Mouse (Mus musculus) intestine, postnatal 0 days (tissue): ENCODE data around the gene Pnrc2. TPM values are rescaled to one million over a fixed set of nuclear protein-coding genes. Genes with fewer than 3 reads are reported as not detected.

Experiments
- ATAC-seq: fragments of 200-750 bp; cut with Nextera tagmentation; 2 replicates; pipeline ENCODE4 v1.8.0; 2017; ENCODE audit warnings: mild to moderate bottlenecking, moderate TSS enrichment, moderate library complexity
- H3K27ac ChIP-seq: fragments of 300-500 bp; sonication (generic); 2 replicates; pipeline ENCODE4 v1.5.1; 2014; ENCODE audit warnings: mild to moderate bottlenecking, low read depth, low read length, moderate library complexity
- H3K27me3 ChIP-seq: fragments of 300-500 bp; sonication (generic); replicated peaks from 2 replicates; pipeline ENCODE4 v1.6.1; 2014; ENCODE audit warnings: low read length, mixed read lengths; ENCODE audit not compliant: control insufficient read depth, insufficient read depth
- H3K36me3 ChIP-seq: fragments of 300-500 bp; sonication (generic); 2 replicates; pipeline ENCODE4 v1.6.1; 2014; ENCODE audit warnings: mild to moderate bottlenecking, moderate library complexity; ENCODE audit not compliant: control insufficient read depth, insufficient read depth
- H3K4me1 ChIP-seq: fragments of 300-500 bp; sonication (generic); replicated peaks from 2 replicates; pipeline ENCODE4 v1.6.1; 2014; ENCODE audit warnings: antibody characterized with exemption, low read length, mixed read lengths; ENCODE audit not compliant: control insufficient read depth, insufficient read depth
- H3K4me2 ChIP-seq: fragments of 300-500 bp; sonication (generic); replicated peaks from 2 replicates; pipeline ENCODE4 v1.6.1; 2014; ENCODE audit warnings: low read depth, mild to moderate bottlenecking, moderate library complexity
- H3K4me3 ChIP-seq: fragments of 300-500 bp; sonication (generic); 2 replicates; pipeline ENCODE4 v1.5.1; 2014; ENCODE audit warnings: low read depth, low read length
- H3K9ac ChIP-seq: fragments of 300-500 bp; sonication (generic); 2 replicates; pipeline ENCODE4 v1.6.1; 2014; ENCODE audit warnings: mild to moderate bottlenecking, low read depth, low read length
- H3K9me3 ChIP-seq: fragments of 300-500 bp; sonication (generic); 2 replicates; pipeline ENCODE4 v1.6.1; 2016; ENCODE audit warnings: mixed run types; ENCODE audit not compliant: control insufficient read depth
- CTCF ChIP-seq: sonication (generic); IDR thresholded peaks from 2 replicates; pipeline ENCODE4 v1.5.1; 2016; ENCODE audit warnings: low read depth, mild to moderate bottlenecking, control low read depth, antibody characterized with exemption, moderate library complexity
- WGBS: fragments of 180-500 bp; shearing (Covaris S2); extraction: QIAGEN DNeasy Blood & Tissue Kit; methylation state at CpG from one replicate; pipeline ENCODE4 v1.1.7; 2014; 5-methylcytosine and 5-hydroxymethylcytosine counted together
- polyA plus RNA-seq: library from polyadenylated mRNA; unstranded; fragments of >200 nt; fragmentation: Nextera tagmentation; extraction: Ambion mirVana; gene quantifications from 2 replicates; pipeline ENCODE4 v1.2.1, GENCODE M21; 2015

The Pnrc2 gene
- polyA plus RNA-seq, 1 experiment from 2014 or later = 114 TPM

- 22% methylated on average over 11 of the region's 11 CpGs for WGBS
Observed at GRCm38 (mm10) chr4:135828491-135828890, 45.2 kb downstream of the Pnrc2 start.

GRCm38 (mm10) chr4:135824254-135824653 lies 49.4 kb downstream of the Pnrc2 start:
- no peaks in the 10 kb centered on the region for H3K36me3 ChIP-seq
- no peak overlapping the region for H3K4me2 ChIP-seq
- ATAC-seq = no peak
- 58% methylated on average over 8 of the region's 8 CpGs for WGBS
- no peaks in the 10 kb centered on the region for H3K9me3 ChIP-seq
- no peak for TF ChIP-seq CTCF
- no peak overlapping the region for H3K9ac ChIP-seq
- H3K27ac ChIP-seq = no peak overlapping the region
- no peaks in the 10 kb centered on the region for H3K4me1 ChIP-seq
- no peak overlapping the region for H3K4me3 ChIP-seq
- no peaks in the 10 kb centered on the region for H3K27me3 ChIP-seq

More at GRCm38 (mm10) chr4:135828491-135828890, 45.2 kb downstream of the Pnrc2 start:
- H3K4me1 ChIP-seq = no peaks in the 10 kb centered on the region
- H3K27ac ChIP-seq = peak overlapping the region; percentile 50; the same call in 1 of the 2 replicates
- H3K9ac ChIP-seq = no peak overlapping the region
- no peak for TF ChIP-seq CTCF
- no peaks in the 10 kb centered on the region for H3K27me3 ChIP-seq
- H3K9me3 ChIP-seq = no peaks in the 10 kb centered on the region
- no peaks in the 10 kb centered on the region for H3K36me3 ChIP-seq
- ATAC-seq = 0 out of 2 replicates have a peak, but pooled peaks have one; percentile 22
- no peak overlapping the region for H3K4me3 ChIP-seq
- no peak overlapping the region for H3K4me2 ChIP-seq

GRCm38 (mm10) chr4:135823298-135823697 lies 50.4 kb downstream of the Pnrc2 start:
- ATAC-seq = no peak
- no peak overlapping the region for H3K4me2 ChIP-seq
- H3K27me3 ChIP-seq = no peaks in the 10 kb centered on the region
- H3K9ac ChIP-seq = no peak overlapping the region
- H3K4me3 ChIP-seq = no peak overlapping the region
- no peaks in the 10 kb centered on the region for H3K4me1 ChIP-seq
- H3K36me3 ChIP-seq = no peaks in the 10 kb centered on the region
- WGBS = 67% methylated on average over 2 of the region's 2 CpGs
- peak; percentile 72 for TF ChIP-seq CTCF
- H3K9me3 ChIP-seq = no peaks in the 10 kb centered on the region
- H3K27ac ChIP-seq = no peak overlapping the region

- TF ChIP-seq CTCF = no peak
- H3K4me3 ChIP-seq = no peak overlapping the region
- no peak overlapping the region for H3K27ac ChIP-seq
- no peaks in the 10 kb centered on the region for H3K27me3 ChIP-seq
- H3K9ac ChIP-seq = no peak overlapping the region
- no peaks in the 10 kb centered on the region for H3K4me1 ChIP-seq
- 86% methylated on average over 4 of the region's 4 CpGs for WGBS
- H3K9me3 ChIP-seq = no peaks in the 10 kb centered on the region
- H3K36me3 ChIP-seq = no peaks in the 10 kb centered on the region
- H3K4me2 ChIP-seq = no peak overlapping the region
- no peak for ATAC-seq
Observed at GRCm38 (mm10) chr4:135821772-135822171, 51.9 kb downstream of the Pnrc2 start.

Other genes with a start within 250 kb of the Pnrc2 start
- gene Ifnlr1, start 187.6 kb downstream of the Pnrc2 start, polyA plus RNA-seq = 5.5 and 5.9 TPM in 2 replicates
- 7.7 and 7.8 TPM in 2 replicates for gene Il22ra1, start 145.7 kb downstream of the Pnrc2 start, polyA plus RNA-seq
- 0.66 and 0.72 TPM in 2 replicates for gene Myom3, start 114.1 kb downstream of the Pnrc2 start, polyA plus RNA-seq
- 84.2 and 89.2 TPM in 2 replicates for gene Srsf10, start 18.1 kb downstream of the Pnrc2 start, polyA plus RNA-seq
- 0.14 and 0.24 TPM in 2 replicates for gene Cnr2, start 21.5 kb upstream of the Pnrc2 start, polyA plus RNA-seq
- 717 and 739 TPM in 2 replicates for gene Fuca1, start 46.9 kb upstream of the Pnrc2 start, polyA plus RNA-seq
- gene Hmgcl, start 72.6 kb upstream of the Pnrc2 start, polyA plus RNA-seq = 232 and 235 TPM in 2 replicates
- 99.5 and 131 TPM in 2 replicates for gene Gale, start 89.9 kb upstream of the Pnrc2 start, polyA plus RNA-seq
- gene Lypla2, start 98.8 kb upstream of the Pnrc2 start, polyA plus RNA-seq = 90.3 and 94.9 TPM in 2 replicates
- 56.7 and 57.7 TPM in 2 replicates for gene Pithd1, start 113.4 kb upstream of the Pnrc2 start, polyA plus RNA-seq
- gene Eloa, start 147.9 kb upstream of the Pnrc2 start, polyA plus RNA-seq = 17.1 and 18.3 TPM in 2 replicates
- gene Rpl11, start 179.6 kb upstream of the Pnrc2 start, polyA plus RNA-seq = 268 and 276 TPM in 2 replicates